Mouse (Mus musculus) erythroid progenitor cell, adult 5-6 weeks (primary cell): ENCODE measurements around the gene Gstcd. TPM values are rescaled to one million over a fixed set of nuclear protein-coding genes. Genes with fewer than 3 reads are reported as not detected.

Experiments
- ATAC-seq: replicated peaks from 2 replicates; pipeline ENCODE4 v1.8.0; 2016; ENCODE audit warnings: moderate number of reproducible peaks, mild to moderate bottlenecking, moderate TSS enrichment, inconsistent platforms; ENCODE audit not compliant: poor library complexity, low FRiP score, severe bottlenecking
- total RNA-seq, 2 experiments: library from RNA; stranded (forward) in 1 of 2; stranded (reverse) in 1 of 2; fragments of 150-400 nt in 1 of 2; fragments of 186-747, 209-891 nt in 1 of 2; gene quantifications; 2 replicates each; pipeline versions ENCODE4 v1.2.3 to v1.2.4; 2015 to 2017; ENCODE audit warnings: low replicate concordance in 2 of 2

Gene Gstcd
- total RNA-seq, 2 experiments from 2014 or later = 9.6 to 14.3 TPM

- ATAC-seq = no peak
Observed at GRCm38 (mm10) chr3:133033145-133033755, 58.6 kb downstream of the Gstcd start.

- no peak for ATAC-seq
Observed at GRCm38 (mm10) chr3:133026977-133027376, 64.9 kb downstream of the Gstcd start.

- no peak for ATAC-seq
Observed at GRCm38 (mm10) chr3:133007250-133007649, 84.6 kb downstream of the Gstcd start.

- no peak for ATAC-seq
Observed at GRCm38 (mm10) chr3:132996299-132996698, 95.5 kb downstream of the Gstcd start.

- ATAC-seq = no peak
Observed at GRCm38 (mm10) chr3:132995904-132996267, 95.9 kb downstream of the Gstcd start.

- no peak for ATAC-seq
Observed at GRCm38 (mm10) chr3:132995172-132995903, 96.5 kb downstream of the Gstcd start.

GRCm38 (mm10) chr3:132986188-132986587 lies 105.6 kb downstream of the Gstcd start:
- no peak for ATAC-seq

GRCm38 (mm10) chr3:132983845-132984485 lies 107.9 kb downstream of the Gstcd start:
- ATAC-seq = no peak

GRCm38 (mm10) chr3:132981968-132982367 lies 109.9 kb downstream of the Gstcd start:
- ATAC-seq = no peak

GRCm38 (mm10) chr3:132979781-132980461 lies 111.9 kb downstream of the Gstcd start:
- no peak for ATAC-seq

- ATAC-seq = no peak
Observed at GRCm38 (mm10) chr3:132966255-132966654, 125.6 kb downstream of the Gstcd start.

- no peak for ATAC-seq
Observed at GRCm38 (mm10) chr3:132964715-132965507, 126.9 kb downstream of the Gstcd start.

GRCm38 (mm10) chr3:132962631-132963361 lies 129.0 kb downstream of the Gstcd start:
- ATAC-seq = no peak

- ATAC-seq = no peak
Observed at GRCm38 (mm10) chr3:132950529-132950880, 141.3 kb downstream of the Gstcd start.

- no peak for ATAC-seq
Observed at GRCm38 (mm10) chr3:132949791-132950528, 141.9 kb downstream of the Gstcd start, which contains the start of gene Npnt. Npnt (minus strand) TSS chr3:132950291.

- no peak for ATAC-seq
Observed at GRCm38 (mm10) chr3:132949380-132949790, 142.4 kb downstream of the Gstcd start.

GRCm38 (mm10) chr3:132948298-132948795 lies 143.5 kb downstream of the Gstcd start:
- ATAC-seq = no peak

GRCm38 (mm10) chr3:132946086-132946485 lies 145.7 kb downstream of the Gstcd start:
- ATAC-seq = no peak
